Mouse (Mus musculus) megakaryocyte progenitor cell, adult 5-6 weeks (primary cell): Measurements from ENCODE around the gene Mog. TPM values are rescaled to one million over a fixed set of nuclear protein-coding genes. Genes with fewer than 3 reads are reported as not detected.

Source experiments
- total RNA-seq, 2 experiments: library from RNA; stranded (forward) in 1 of 2; stranded (reverse) in 1 of 2; fragments of 157-497, 149-512 nt in 1 of 2; fragments of 200-1000 nt in 1 of 2; gene quantifications; 2 replicates each; pipeline versions ENCODE4 v1.2.3 to v1.2.4; 2015 to 2017

Gene Mog
- total RNA-seq, 2 experiments from 2014 or later, result not detected

Other genes starting within 250 kb of the Mog start
- gene H2-M10.6, start 211.2 kb downstream of the Mog start, total RNA-seq (2015), result not detected in 2 replicates
- not detected in 2 replicates for gene H2-M10.6, start 211.2 kb downstream of the Mog start, total RNA-seq (2017)
- gene Trim26, start 186.3 kb downstream of the Mog start, total RNA-seq (2015), result 12.3 and 13.9 TPM in 2 replicates
- gene Trim26, start 186.3 kb downstream of the Mog start, total RNA-seq (2017), result 5.8 and 9.4 TPM in 2 replicates
- gene Trim15, start 156.2 kb downstream of the Mog start, total RNA-seq (2015), result not detected in 2 replicates
- not detected in 2 replicates for gene Trim15, start 156.2 kb downstream of the Mog start, total RNA-seq (2017)
- gene Trim10, start 153.8 kb downstream of the Mog start, total RNA-seq (2015), result 0.24 and 1.8 TPM in 2 replicates
- 1.1 and 2.3 TPM in 2 replicates for gene Trim10, start 153.8 kb downstream of the Mog start, total RNA-seq (2017)
- not detected in 2 replicates for gene Trim40, start 133.3 kb downstream of the Mog start, total RNA-seq (2015)
- gene Trim40, start 133.3 kb downstream of the Mog start, total RNA-seq (2017), result not detected in 2 replicates
- gene Trim31, start 125.3 kb downstream of the Mog start, total RNA-seq (2015), result not detected in 2 replicates
- not detected in 2 replicates for gene Trim31, start 125.3 kb downstream of the Mog start, total RNA-seq (2017)
- not detected in 2 replicates for gene Rnf39, start 80.5 kb downstream of the Mog start, total RNA-seq (2015)
- not detected in 2 replicates for gene Rnf39, start 80.5 kb downstream of the Mog start, total RNA-seq (2017)
- gene Ppp1r11, start 71.7 kb downstream of the Mog start, total RNA-seq (2015), result 82.1 and 83.5 TPM in 2 replicates
- 57.1 and 87.6 TPM in 2 replicates for gene Ppp1r11, start 71.7 kb downstream of the Mog start, total RNA-seq (2017)
- gene Znrd1, start 64.8 kb downstream of the Mog start, total RNA-seq (2015), result 105 and 108 TPM in 2 replicates
- 37.2 and 53.9 TPM in 2 replicates for gene Znrd1, start 64.8 kb downstream of the Mog start, total RNA-seq (2017)
- gene Znrd1as, start 64.8 kb downstream of the Mog start, total RNA-seq (2015), result 3.3 and 5.5 TPM in 2 replicates
- gene Znrd1as, start 64.8 kb downstream of the Mog start, total RNA-seq (2017), result 6.2 and 8.6 TPM in 2 replicates
- gene 2410137M14Rik, start 42.2 kb downstream of the Mog start, total RNA-seq (2015), result not detected in 2 replicates
- not detected in 2 replicates for gene 2410137M14Rik, start 42.2 kb downstream of the Mog start, total RNA-seq (2017)
- gene H2-M5, start 33.9 kb downstream of the Mog start, total RNA-seq (2015), result not detected in 2 replicates
- gene H2-M5, start 33.9 kb downstream of the Mog start, total RNA-seq (2017), result not detected in 2 replicates
- 0.22 TPM in 1 of 2 replicates, not detected in the other for gene Zfp57, start 22.2 kb downstream of the Mog start, total RNA-seq (2015)
- 0.25 TPM in 1 of 2 replicates, not detected in the other for gene Zfp57, start 22.2 kb downstream of the Mog start, total RNA-seq (2017)
- 2.6 and 4.3 TPM in 2 replicates for gene Gabbr1, start 22.6 kb upstream of the Mog start, total RNA-seq (2015)
- 0.25 and 0.91 TPM in 2 replicates for gene Gabbr1, start 22.6 kb upstream of the Mog start, total RNA-seq (2017)
- not detected in 2 replicates for gene Olfr90, start 65.1 kb upstream of the Mog start, total RNA-seq (2015)
- gene Olfr90, start 65.1 kb upstream of the Mog start, total RNA-seq (2017), result not detected in 2 replicates
- not detected in 2 replicates for gene Olfr91, start 74.9 kb upstream of the Mog start, total RNA-seq (2015)
- gene Olfr91, start 74.9 kb upstream of the Mog start, total RNA-seq (2017), result not detected in 2 replicates
- not detected in 2 replicates for gene Olfr92, start 96.7 kb upstream of the Mog start, total RNA-seq (2015)
- not detected in 2 replicates for gene Olfr92, start 96.7 kb upstream of the Mog start, total RNA-seq (2017)
- not detected in 2 replicates for gene Olfr93, start 138.1 kb upstream of the Mog start, total RNA-seq (2015)
- not detected in 2 replicates for gene Olfr93, start 138.1 kb upstream of the Mog start, total RNA-seq (2017)
- 0.22 TPM in 1 of 2 replicates, not detected in the other for gene Ubd, start 170.5 kb upstream of the Mog start, total RNA-seq (2015)
- gene Ubd, start 170.5 kb upstream of the Mog start, total RNA-seq (2017), result 0.27 TPM in 1 of 2 replicates, not detected in the other
- gene Olfr94, start 177.6 kb upstream of the Mog start, total RNA-seq (2015), result not detected in 2 replicates
- not detected in 2 replicates for gene Olfr94, start 177.6 kb upstream of the Mog start, total RNA-seq (2017)
- gene Olfr95, start 189.7 kb upstream of the Mog start, total RNA-seq (2015), result not detected in 2 replicates
- not detected in 2 replicates for gene Olfr95, start 189.7 kb upstream of the Mog start, total RNA-seq (2017)
- gene Olfr96, start 196.7 kb upstream of the Mog start, total RNA-seq (2015), result not detected in 2 replicates
- gene Olfr96, start 196.7 kb upstream of the Mog start, total RNA-seq (2017), result not detected in 2 replicates
- gene Olfr97, start 213.9 kb upstream of the Mog start, total RNA-seq (2015), result not detected in 2 replicates
- gene Olfr97, start 213.9 kb upstream of the Mog start, total RNA-seq (2017), result not detected in 2 replicates
- gene Olfr98, start 240.4 kb upstream of the Mog start, total RNA-seq (2015), result not detected in 2 replicates
- gene Olfr98, start 240.4 kb upstream of the Mog start, total RNA-seq (2017), result not detected in 2 replicates
- gene H2-M3, start 246.8 kb upstream of the Mog start, total RNA-seq (2015), result 11.0 and 11.6 TPM in 2 replicates
- 23.5 and 27.3 TPM in 2 replicates for gene H2-M3, start 246.8 kb upstream of the Mog start, total RNA-seq (2017)